Mouse (Mus musculus): ENCODE results near the gene Litaf.

- TF ChIP-seq GATA1 (IDR thresholded peaks at IDR 0.05; ENCODE audit: borderline replicate concordance, low read length) = no peak
- no peak for TF ChIP-seq FLI1 (IDR thresholded peaks at IDR 0.05; ENCODE audit: low read length)
Measured at GRCm38 (mm10) chr16:11034193-11034803, 31.7 kb downstream of the Litaf start.
